Mouse (Mus musculus) megakaryocyte, embryonic 14.5 days (primary cell): ENCODE measurements around the gene Man1a. TPM values are rescaled to one million over a fixed set of nuclear protein-coding genes. Genes with fewer than 3 reads are reported as not detected.
A peak's percentile ranks its signal among the peaks of the same experiment; 100 is the strongest.

Experiments used
- H3K27me3 ChIP-seq: replicated peaks from 2 replicates; pipeline ENCODE3; 2012; ENCODE audit warnings: inconsistent platforms
- H3K36me3 ChIP-seq: replicated peaks from 2 replicates; pipeline ENCODE3; 2012; ENCODE audit warnings: low read length, inconsistent platforms, mixed read lengths
- H3K4me1 ChIP-seq: 2 replicates; pipeline ENCODE4 v1.6.1; 2012; ENCODE audit warnings: inconsistent platforms
- H3K4me3 ChIP-seq: replicated peaks from 2 replicates; pipeline ENCODE3; 2012; ENCODE audit warnings: moderate library complexity, mild to moderate bottlenecking, inconsistent platforms
- H3K9me3 ChIP-seq: 2 replicates; pipeline ENCODE4 v1.6.1; 2012; ENCODE audit warnings: inconsistent platforms
- FLI1 ChIP-seq: IDR thresholded peaks from 2 replicates; pipeline ENCODE4 v1.6.1; 2012; ENCODE audit warnings: low read length, inconsistent platforms, mixed read lengths
- GATA1 ChIP-seq: IDR thresholded peaks from 3 replicates; pipeline ENCODE4 v1.6.1; 2012; ENCODE audit warnings: mixed read lengths, low read length, inconsistent platforms, borderline replicate concordance
- polyA plus RNA-seq: library from polyadenylated mRNA; stranded (reverse); fragments of >175 nt; gene quantifications from 2 replicates; pipeline ENCODE4 v1.2.3, GENCODE M21; 2012; ENCODE audit warnings: low replicate concordance; ENCODE audit not compliant: insufficient read depth

Man1a gene
- polyA plus RNA-seq, 1 experiment, result 37.5 TPM

GRCm38 (mm10) chr10:54077005-54077404 lies 596 bp upstream of the Man1a start:
- H3K36me3 ChIP-seq, result peaks cover 21% of the 10 kb centered on the region
- peaks cover 35% of the 10 kb centered on the region for H3K4me1 ChIP-seq
- no peaks in the 10 kb centered on the region for H3K27me3 ChIP-seq
- H3K4me3 ChIP-seq, result peak overlapping the region; percentile 99
- H3K9me3 ChIP-seq, result no peaks in the 10 kb centered on the region
- TF ChIP-seq GATA1 (no peak), FLI1 (no peak)

- no peak for TF ChIP-seq FLI1
- no peak for TF ChIP-seq GATA1
- peak overlapping the region; percentile 99 for H3K4me3 ChIP-seq
- H3K27me3 ChIP-seq, result no peaks in the 10 kb centered on the region
- H3K9me3 ChIP-seq, result no peaks in the 10 kb centered on the region
- H3K4me1 ChIP-seq, result peaks cover 49% of the 10 kb centered on the region
- H3K36me3 ChIP-seq, result peaks cover 35% of the 10 kb centered on the region
Observed at GRCm38 (mm10) chr10:54075441-54076010, 883 bp downstream of the Man1a start.

GRCm38 (mm10) chr10:54074609-54075421 lies 1.6 kb downstream of the Man1a start:
- no peaks in the 10 kb centered on the region for H3K27me3 ChIP-seq
- H3K4me1 ChIP-seq, result peaks cover 56% of the 10 kb centered on the region
- H3K36me3 ChIP-seq, result peaks cover 42% of the 10 kb centered on the region
- peak overlapping the region; percentile 99 for H3K4me3 ChIP-seq
- no peaks in the 10 kb centered on the region for H3K9me3 ChIP-seq
- TF ChIP-seq GATA1 (no peak), FLI1 (no peak)

- no peaks in the 10 kb centered on the region for H3K27me3 ChIP-seq
- H3K4me3 ChIP-seq, result peak overlapping the region; percentile 99
- H3K36me3 ChIP-seq, result peaks cover 48% of the 10 kb centered on the region
- no peaks in the 10 kb centered on the region for H3K9me3 ChIP-seq
- H3K4me1 ChIP-seq, result peaks cover 61% of the 10 kb centered on the region
- TF ChIP-seq GATA1 (no peak), FLI1 (no peak)
Observed at GRCm38 (mm10) chr10:54074247-54074608, 2.2 kb downstream of the Man1a start.

- no peaks in the 10 kb centered on the region for H3K9me3 ChIP-seq
- H3K4me3 ChIP-seq, result peak overlapping the region; percentile 99
- peaks cover 63% of the 10 kb centered on the region for H3K4me1 ChIP-seq
- TF ChIP-seq GATA1, result no peak
- TF ChIP-seq FLI1, result no peak
- no peaks in the 10 kb centered on the region for H3K27me3 ChIP-seq
- H3K36me3 ChIP-seq, result peaks cover 53% of the 10 kb centered on the region
Observed at GRCm38 (mm10) chr10:54073641-54074203, 2.7 kb downstream of the Man1a start.

- H3K9me3 ChIP-seq, result no peaks in the 10 kb centered on the region
- no peak for TF ChIP-seq GATA1
- no peak for TF ChIP-seq FLI1
- peaks cover 67% of the 10 kb centered on the region for H3K36me3 ChIP-seq
- H3K27me3 ChIP-seq, result no peaks in the 10 kb centered on the region
- peaks cover 68% of the 10 kb centered on the region for H3K4me1 ChIP-seq
- H3K4me3 ChIP-seq, result peak overlapping the region; percentile 99
Observed at GRCm38 (mm10) chr10:54072336-54072735, 4.1 kb downstream of the Man1a start.

GRCm38 (mm10) chr10:54070496-54070895 lies 5.9 kb downstream of the Man1a start:
- TF ChIP-seq FLI1, result no peak
- no peak for TF ChIP-seq GATA1
- Histone ChIP-seq H3K36me3 (peaks cover 84% of the 10 kb centered on the region), H3K9me3 (no peaks in the 10 kb centered on the region), H3K27me3 (no peaks in the 10 kb centered on the region), H3K4me3 (peak overlapping the region; percentile 72), H3K4me1 (peaks cover 65% of the 10 kb centered on the region)

GRCm38 (mm10) chr10:54069412-54069811 lies 7.0 kb downstream of the Man1a start:
- H3K4me1 ChIP-seq, result peaks cover 65% of the 10 kb centered on the region
- TF ChIP-seq GATA1 (no peak), FLI1 (no peak)
- no peaks in the 10 kb centered on the region for H3K27me3 ChIP-seq
- no peak overlapping the region for H3K4me3 ChIP-seq
- H3K9me3 ChIP-seq, result no peaks in the 10 kb centered on the region
- H3K36me3 ChIP-seq, result peaks cover 89% of the 10 kb centered on the region

- H3K4me1 ChIP-seq, result peaks cover 54% of the 10 kb centered on the region
- no peak overlapping the region for H3K4me3 ChIP-seq
- H3K36me3 ChIP-seq, result peaks cover 91% of the 10 kb centered on the region
- no peak for TF ChIP-seq GATA1
- TF ChIP-seq FLI1, result no peak
- no peaks in the 10 kb centered on the region for H3K9me3 ChIP-seq
- H3K27me3 ChIP-seq, result no peaks in the 10 kb centered on the region
Observed at GRCm38 (mm10) chr10:54066683-54067082, 9.7 kb downstream of the Man1a start.

GRCm38 (mm10) chr10:54063551-54064260 lies 12.7 kb downstream of the Man1a start:
- H3K4me3 ChIP-seq, result no peak overlapping the region
- H3K36me3 ChIP-seq, result peaks cover 90% of the 10 kb centered on the region
- H3K9me3 ChIP-seq, result no peaks in the 10 kb centered on the region
- TF ChIP-seq GATA1 (no peak), FLI1 (no peak)
- H3K4me1 ChIP-seq, result peaks cover 55% of the 10 kb centered on the region
- H3K27me3 ChIP-seq, result no peaks in the 10 kb centered on the region
